Mouse (Mus musculus) hematopoietic stem cell, adult 5-6 weeks (primary cell): Measurements from ENCODE around the gene Ankrd34a. TPM values are rescaled to one million over a fixed set of nuclear protein-coding genes. Genes with fewer than 3 reads are reported as not detected.
"Not testable (repeated sequence)": the region's sequence is repeated elsewhere in the genome, so short reads cannot be mapped to it uniquely, and the experiment has no call there.

Source experiments
- ATAC-seq, 2 experiments: fragments of 125-278 bp in 1 of 2; replicated peaks in 1 of 2; 2 replicates each; pipeline ENCODE4 v1.8.0; 2016 to 2017; ENCODE audit warnings: inconsistent platforms in 2 of 2, mild to moderate bottlenecking in 2 of 2, moderate number of reproducible peaks in 2 of 2, low read depth in 1 of 2, moderate TSS enrichment in 1 of 2; ENCODE audit not compliant: low FRiP score in 2 of 2, poor library complexity in 2 of 2, severe bottlenecking in 2 of 2, insufficient read depth in 1 of 2, low TSS enrichment in 1 of 2
- total RNA-seq: library from RNA; stranded (forward); fragments of 172-1452, 232-1000 nt; gene quantifications from 2 replicates; pipeline ENCODE4 v1.2.3, GENCODE M21; 2017

Gene Ankrd34a
- total RNA-seq, 1 experiment from 2014 or later = not detected

DNA sequence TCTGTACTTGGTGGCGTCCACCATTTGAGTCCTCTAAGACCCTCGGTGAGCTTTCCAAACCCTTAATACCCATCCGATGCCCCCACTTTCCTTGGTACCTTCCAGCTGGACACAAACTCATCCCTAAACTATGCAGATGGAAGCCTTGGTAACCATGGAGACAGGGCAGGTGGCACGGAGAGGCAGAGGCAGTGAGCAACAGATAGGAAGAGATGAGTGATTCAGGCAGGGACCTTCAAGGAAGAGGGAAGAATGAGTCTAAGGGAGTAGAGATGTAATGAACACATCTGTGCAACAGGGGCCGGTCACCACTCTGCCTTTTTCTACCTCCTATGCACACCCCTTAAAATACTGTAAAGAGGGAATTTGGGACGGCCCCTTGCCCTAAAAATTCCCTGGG is 775 bp upstream of the Ankrd34a start:
- no peak for ATAC-seq

DNA sequence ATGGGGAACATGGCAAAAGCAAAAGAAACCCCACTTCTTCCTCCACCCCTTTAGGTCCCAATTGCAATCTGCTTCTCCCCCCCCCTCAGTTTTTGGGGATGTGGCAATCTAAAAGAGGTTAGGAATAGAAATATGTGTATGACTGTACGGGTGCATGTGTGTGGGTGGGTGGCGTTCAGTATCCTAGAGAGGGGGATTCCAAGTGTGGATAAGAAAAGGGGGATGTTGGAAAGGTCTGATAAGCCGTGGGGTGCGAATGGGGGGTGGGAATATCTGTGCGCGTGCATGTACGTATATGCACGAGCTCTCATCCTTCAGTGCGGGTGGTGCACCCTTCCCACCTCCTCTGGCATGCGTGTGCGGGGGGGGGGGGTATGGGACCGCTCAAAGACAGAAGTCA is 419 bp downstream of the Ankrd34a start:
- no peak for ATAC-seq

DNA sequence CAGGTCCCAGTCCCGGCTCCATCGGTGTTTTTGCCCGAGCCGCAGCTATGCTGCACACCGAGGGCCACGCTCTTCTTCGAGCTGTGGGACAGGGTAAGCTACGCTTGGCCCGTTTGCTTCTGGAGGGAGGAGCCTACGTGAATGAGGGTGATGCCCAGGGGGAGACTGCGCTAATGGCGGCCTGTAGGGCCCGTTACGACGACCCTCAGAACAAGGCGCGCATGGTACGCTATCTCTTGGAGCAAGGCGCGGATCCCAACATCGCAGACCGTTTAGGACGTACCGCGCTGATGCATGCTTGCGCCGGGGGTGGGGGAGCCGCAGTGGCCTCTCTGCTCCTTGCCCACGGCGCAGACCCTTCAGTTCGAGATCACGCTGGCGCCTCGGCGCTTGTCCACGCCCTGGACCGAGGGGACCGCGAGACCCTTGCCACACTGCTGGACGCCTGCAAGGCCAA is 1.0 kb downstream of the Ankrd34a start:
- ATAC-seq = no peak

GRCm38 (mm10) chr3:96598156-96599068 is 2.0 kb downstream of the Ankrd34a start:
- no peak for ATAC-seq

- ATAC-seq = no peak
Measured at GRCm38 (mm10) chr3:96599069-96599393, 2.6 kb downstream of the Ankrd34a start.

DNA sequence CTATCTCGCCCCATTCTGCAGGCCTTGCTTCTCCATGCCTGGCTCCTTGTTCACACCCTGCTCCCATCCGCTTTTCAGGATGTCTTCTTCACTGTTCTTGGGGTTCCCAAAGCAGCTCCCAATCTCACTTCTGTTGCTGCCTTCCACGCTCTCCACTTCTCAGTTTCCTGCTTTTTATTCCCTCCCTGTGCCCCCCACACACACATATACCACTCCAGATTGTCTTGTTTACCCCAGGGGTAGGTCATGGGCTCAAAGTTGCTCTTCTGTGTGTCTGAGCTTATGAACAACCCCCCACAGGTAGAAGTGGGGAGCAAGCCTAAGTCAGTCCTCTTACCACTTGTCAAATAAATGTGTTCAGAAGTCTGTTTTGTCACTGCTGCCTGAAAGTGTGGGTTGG is 3.0 kb downstream of the Ankrd34a start:
- ATAC-seq = no peak

DNA sequence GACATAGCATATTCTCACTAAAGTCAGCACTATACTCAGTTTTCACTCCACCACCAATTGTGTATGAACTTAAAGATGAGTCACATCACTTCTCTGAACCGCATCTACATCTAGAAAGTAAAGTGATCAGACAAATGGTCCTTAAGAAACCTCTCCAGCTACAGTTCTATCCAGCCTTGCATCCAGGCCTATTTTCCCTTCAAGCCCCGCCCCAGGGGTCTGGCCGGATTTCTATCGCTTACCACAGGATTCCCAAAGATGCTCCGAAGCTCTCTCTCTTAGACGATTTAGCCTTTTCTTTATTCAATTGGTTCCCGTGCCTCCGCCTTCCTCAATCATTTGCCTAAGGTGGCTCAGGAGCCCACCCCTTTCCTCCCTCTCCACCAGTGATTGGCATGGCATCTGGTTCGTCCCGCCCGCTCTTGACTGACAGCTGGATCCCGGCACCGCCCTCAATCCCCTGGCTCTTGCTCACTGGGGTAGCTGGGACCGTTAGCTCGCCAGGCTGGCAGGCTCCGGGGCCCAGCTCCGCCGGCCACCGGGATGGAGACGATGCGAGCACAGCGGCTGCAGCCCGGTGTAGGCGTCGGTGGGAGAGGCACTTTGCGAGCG is 4.3 kb downstream of the Ankrd34a start, which contains the start of gene Lix1l:
Gene Lix1l, plus strand, starts transcription at position 511 of the 612 bp plus-strand sequence.
- peak; percentile 94 to 96 for ATAC-seq

DNA sequence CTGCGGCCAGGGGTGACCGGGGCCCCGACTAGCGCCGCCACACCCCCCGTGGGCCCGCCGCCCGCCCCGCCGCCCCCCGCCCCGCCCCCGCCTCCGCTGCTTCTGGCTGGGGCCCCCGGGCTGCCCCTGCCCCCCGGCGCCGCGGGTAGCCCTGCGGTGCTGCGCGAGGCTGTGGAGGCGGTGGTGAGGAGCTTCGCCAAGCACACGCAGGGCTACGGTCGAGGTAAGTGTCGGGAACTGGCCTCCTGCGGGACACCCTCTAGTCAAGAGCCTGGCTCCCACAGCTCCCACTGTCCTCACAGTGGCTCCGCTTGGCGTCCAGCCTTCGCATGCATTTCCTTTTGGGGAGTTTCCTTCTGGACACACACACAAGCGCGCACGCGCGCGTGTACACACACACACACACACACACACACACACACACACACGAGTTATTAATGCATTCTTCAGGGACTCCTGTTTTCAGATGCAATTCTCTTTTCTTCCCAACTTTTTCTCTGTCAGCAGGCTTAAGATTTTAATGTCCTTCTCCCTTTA is 4.9 kb downstream of the Ankrd34a start:
- ATAC-seq = no peak

DNA sequence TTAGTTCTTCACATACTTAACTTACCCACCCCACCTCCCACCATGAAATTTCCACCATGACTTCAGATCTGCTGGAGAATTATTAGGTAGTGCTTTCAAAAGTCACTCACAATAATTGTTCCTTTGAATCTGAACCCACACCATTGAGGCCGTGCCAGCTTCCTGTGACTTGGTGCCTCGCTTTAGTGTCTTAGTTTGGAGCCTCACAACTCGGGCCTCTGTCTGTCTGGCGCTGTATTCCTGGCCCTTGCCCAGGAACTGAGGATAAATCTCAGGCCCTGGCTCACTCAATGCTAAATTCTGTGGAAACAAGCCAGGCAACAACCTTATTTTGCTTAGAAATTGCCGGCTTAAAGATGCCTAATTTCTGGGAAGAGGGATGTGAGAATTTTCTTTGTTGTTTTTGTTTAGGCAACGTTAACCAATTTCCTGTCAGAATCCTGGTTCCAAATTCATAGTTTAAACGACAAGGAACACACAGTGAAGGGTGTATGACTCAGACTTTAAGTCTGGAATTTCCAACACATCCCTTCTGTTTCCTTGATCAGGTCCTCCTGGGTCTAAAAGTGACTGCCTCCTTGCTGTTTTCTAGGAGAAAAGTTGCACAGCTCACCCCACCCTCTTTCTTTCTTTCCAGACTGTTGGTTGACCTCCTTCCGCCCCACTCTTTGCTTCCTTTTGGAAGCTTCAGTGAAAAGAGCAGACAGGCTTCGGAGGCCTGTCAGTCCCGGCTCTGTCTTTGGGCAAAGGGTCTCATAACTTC is 5.7 kb downstream of the Ankrd34a start:
- ATAC-seq = no peak

GRCm38 (mm10) chr3:96602704-96603084 is 6.3 kb downstream of the Ankrd34a start:
- no peak for ATAC-seq

DNA sequence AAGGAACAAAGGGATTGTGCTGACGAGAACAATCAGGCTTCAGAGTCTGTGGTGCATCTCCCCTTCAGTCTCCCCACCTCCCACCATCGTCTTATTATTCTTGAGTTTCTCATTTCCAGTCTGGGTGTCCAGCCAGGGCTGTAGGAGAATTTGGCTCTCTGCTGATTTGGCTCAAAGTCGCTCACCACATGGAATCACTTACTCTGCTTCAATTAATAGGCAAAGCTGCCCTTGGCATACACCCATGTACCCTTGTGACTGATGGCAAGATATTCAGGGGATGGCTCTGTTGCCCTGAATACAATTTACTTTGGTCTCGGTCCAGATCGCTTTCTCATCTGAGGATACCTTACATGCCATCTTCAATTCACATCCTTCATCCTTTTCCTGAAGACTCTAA is 6.9 kb downstream of the Ankrd34a start:
- no peak for ATAC-seq

- ATAC-seq = not testable (repeated sequence)
Measured at GRCm38 (mm10) chr3:96606007-96606406, 9.6 kb downstream of the Ankrd34a start.

DNA sequence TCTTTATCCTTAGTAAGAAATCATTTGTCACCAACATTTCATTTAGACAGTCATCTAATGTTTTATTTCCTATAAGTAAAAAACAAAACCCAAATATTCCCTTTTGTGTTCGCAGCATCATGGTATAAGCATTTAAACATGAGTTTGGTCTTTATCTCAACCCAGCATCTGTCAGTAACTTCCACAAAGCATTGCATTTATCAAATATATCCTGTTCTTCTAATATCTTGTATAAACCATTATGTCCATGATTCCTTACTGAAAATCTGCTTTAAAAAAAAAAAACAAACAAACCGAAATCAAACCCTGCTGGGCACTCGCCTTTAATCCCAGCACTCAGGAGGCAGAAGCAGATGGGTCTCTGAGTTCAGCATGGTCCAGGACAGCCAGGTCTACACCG is 10.2 kb downstream of the Ankrd34a start:
- ATAC-seq = no peak

GRCm38 (mm10) chr3:96617941-96618340 is 21.5 kb downstream of the Ankrd34a start:
- ATAC-seq = no peak

GRCm38 (mm10) chr3:96623201-96623600 is 26.8 kb downstream of the Ankrd34a start:
- ATAC-seq = no peak

- ATAC-seq = peak; percentile 98 to 99
Measured at GRCm38 (mm10) chr3:96629729-96630600, 33.5 kb downstream of the Ankrd34a start, which contains the start of gene Rbm8a. Gene Rbm8a (plus strand): TSS chr3:96629933.

DNA sequence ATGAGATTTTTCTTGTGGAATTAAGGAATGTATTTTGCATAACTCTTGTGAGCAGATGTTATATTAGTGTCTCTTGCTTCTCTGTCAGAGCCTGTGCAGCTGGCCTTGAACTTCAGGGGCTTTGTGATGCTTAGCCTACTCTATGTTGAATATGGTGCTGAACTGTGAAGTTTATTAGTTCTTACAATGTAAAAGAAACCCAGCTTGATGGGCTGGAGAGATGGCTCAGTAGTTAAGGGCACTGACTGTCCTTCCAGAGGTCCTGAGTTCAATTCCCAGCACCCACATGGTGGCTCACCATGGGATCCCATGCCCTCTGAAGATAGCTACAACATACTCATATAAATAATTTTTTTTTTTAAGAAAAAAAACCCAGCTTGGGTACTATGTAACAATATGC is 35.6 kb downstream of the Ankrd34a start:
- no peak for ATAC-seq
